Mouse (Mus musculus): ENCODE measurements at regions not wholly inside any gene's neighbourhood (a gene's known extent, or its start where the extent isn't known, plus 50 kb on each side); places are given as distances from the start of the nearest gene placed in this dataset.

DNA sequence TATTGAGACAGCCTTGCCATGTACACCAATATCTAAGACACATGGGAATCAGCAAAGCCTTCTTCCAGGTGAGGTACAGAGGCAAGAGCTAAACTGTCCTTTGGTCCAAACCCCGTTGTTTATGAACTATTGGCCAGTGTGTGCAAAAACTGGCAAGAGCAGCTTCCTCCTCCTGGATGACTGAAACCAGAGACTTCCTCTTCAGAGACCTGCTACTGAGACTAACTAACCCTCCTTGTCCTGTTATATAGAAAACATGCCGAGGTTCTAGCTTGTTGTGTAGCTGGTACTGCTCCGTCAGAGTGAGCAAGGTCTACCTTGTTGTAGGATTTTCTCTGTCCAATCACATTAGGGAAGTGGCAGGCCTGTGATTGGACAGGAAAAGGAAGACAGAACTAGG is 174.3 kb upstream of the F930015N05Rik start:
- TF ChIP-seq EP300 (IDR thresholded peaks at IDR 0.05; ENCODE audit: low read depth) (no peak), CTCF (IDR thresholded peaks at IDR 0.05; ENCODE audit: low read depth) (no peak)

All from liver, postnatal 0 days (tissue).